Mouse (Mus musculus) intestine, postnatal 0 days (tissue): ENCODE data around the gene Figla. TPM values are rescaled to one million over a fixed set of nuclear protein-coding genes. Genes with fewer than 3 reads are reported as not detected.

Experiments
- ATAC-seq: fragments of 200-750 bp; cut with Nextera tagmentation; 2 replicates; pipeline ENCODE4 v1.8.0; 2017; ENCODE audit warnings: mild to moderate bottlenecking, moderate TSS enrichment, moderate library complexity
- H3K27ac ChIP-seq: fragments of 300-500 bp; sonication (generic); 2 replicates; pipeline ENCODE4 v1.5.1; 2014; ENCODE audit warnings: mild to moderate bottlenecking, low read depth, low read length, moderate library complexity
- H3K27me3 ChIP-seq: fragments of 300-500 bp; sonication (generic); replicated peaks from 2 replicates; pipeline ENCODE4 v1.6.1; 2014; ENCODE audit warnings: low read length, mixed read lengths; ENCODE audit not compliant: control insufficient read depth, insufficient read depth
- H3K36me3 ChIP-seq: fragments of 300-500 bp; sonication (generic); 2 replicates; pipeline ENCODE4 v1.6.1; 2014; ENCODE audit warnings: mild to moderate bottlenecking, moderate library complexity; ENCODE audit not compliant: control insufficient read depth, insufficient read depth
- H3K4me1 ChIP-seq: fragments of 300-500 bp; sonication (generic); replicated peaks from 2 replicates; pipeline ENCODE4 v1.6.1; 2014; ENCODE audit warnings: antibody characterized with exemption, low read length, mixed read lengths; ENCODE audit not compliant: control insufficient read depth, insufficient read depth
- H3K4me2 ChIP-seq: fragments of 300-500 bp; sonication (generic); replicated peaks from 2 replicates; pipeline ENCODE4 v1.6.1; 2014; ENCODE audit warnings: low read depth, mild to moderate bottlenecking, moderate library complexity
- H3K4me3 ChIP-seq: fragments of 300-500 bp; sonication (generic); 2 replicates; pipeline ENCODE4 v1.5.1; 2014; ENCODE audit warnings: low read depth, low read length
- H3K9ac ChIP-seq: fragments of 300-500 bp; sonication (generic); 2 replicates; pipeline ENCODE4 v1.6.1; 2014; ENCODE audit warnings: mild to moderate bottlenecking, low read depth, low read length
- H3K9me3 ChIP-seq: fragments of 300-500 bp; sonication (generic); 2 replicates; pipeline ENCODE4 v1.6.1; 2016; ENCODE audit warnings: mixed run types; ENCODE audit not compliant: control insufficient read depth
- CTCF ChIP-seq: sonication (generic); IDR thresholded peaks from 2 replicates; pipeline ENCODE4 v1.5.1; 2016; ENCODE audit warnings: low read depth, mild to moderate bottlenecking, control low read depth, antibody characterized with exemption, moderate library complexity
- WGBS: fragments of 180-500 bp; shearing (Covaris S2); extraction: QIAGEN DNeasy Blood & Tissue Kit; methylation state at CpG from one replicate; pipeline ENCODE4 v1.1.7; 2014; 5-methylcytosine and 5-hydroxymethylcytosine counted together
- polyA plus RNA-seq: library from polyadenylated mRNA; unstranded; fragments of >200 nt; fragmentation: Nextera tagmentation; extraction: Ambion mirVana; gene quantifications from 2 replicates; pipeline ENCODE4 v1.2.1, GENCODE M21; 2015

The Figla gene
- polyA plus RNA-seq, 1 experiment from 2014 or later: not detected

DNA sequence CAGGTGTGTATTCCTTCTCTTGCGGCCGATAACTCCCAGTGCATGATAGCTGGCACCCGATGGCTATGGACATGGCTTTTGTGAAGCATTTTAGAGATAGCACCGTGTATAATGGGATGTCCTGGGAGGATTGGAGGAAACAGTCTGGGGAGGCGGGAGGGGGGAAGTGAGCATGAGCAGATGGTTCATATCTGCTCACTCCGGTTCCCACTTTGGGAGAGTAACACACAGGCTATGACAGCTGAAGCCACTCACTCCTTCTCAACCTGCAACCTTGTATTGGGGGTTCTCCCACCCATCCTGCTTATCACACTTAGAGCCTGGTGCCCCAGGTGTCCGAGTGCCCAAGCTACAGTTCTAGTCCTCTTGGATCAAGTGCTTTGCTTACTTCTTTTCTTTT lies 54.3 kb downstream of the Figla start:
- WGBS: 77% methylated on average over 7 of the region's 7 CpGs
- H3K4me1 ChIP-seq: no peaks in the 10 kb centered on the region
- no peak overlapping the region for H3K4me3 ChIP-seq
- no peak overlapping the region for H3K9ac ChIP-seq
- no peaks in the 10 kb centered on the region for H3K27me3 ChIP-seq
- ATAC-seq: no peak
- no peak overlapping the region for H3K27ac ChIP-seq
- H3K9me3 ChIP-seq: no peaks in the 10 kb centered on the region
- H3K4me2 ChIP-seq: no peak overlapping the region
- no peak for TF ChIP-seq CTCF
- H3K36me3 ChIP-seq: no peaks in the 10 kb centered on the region

Other genes starting within 250 kb of the Figla start
- gene Nat8f6, start 195.2 kb upstream of the Figla start, polyA plus RNA-seq: 0.18 TPM in 1 of 2 replicates, not detected in the other
- 7.7 and 10.7 TPM in 2 replicates for gene Nat8f5, start 195.2 kb upstream of the Figla start, polyA plus RNA-seq
- gene Nat8, start 184.1 kb upstream of the Figla start, polyA plus RNA-seq: 50.2 and 51.8 TPM in 2 replicates
- gene Nat8f2, start 147.0 kb upstream of the Figla start, polyA plus RNA-seq: 0.16 and 0.38 TPM in 2 replicates
- gene Nat8f4, start 111.3 kb upstream of the Figla start, polyA plus RNA-seq: 38.7 and 41.4 TPM in 2 replicates
- 61.3 and 65.1 TPM in 2 replicates for gene Tprkb, start 104.3 kb upstream of the Figla start, polyA plus RNA-seq
- gene Nat8f1, start 100.5 kb upstream of the Figla start, polyA plus RNA-seq: 18.1 and 19.0 TPM in 2 replicates
- gene Dusp11, start 54.5 kb upstream of the Figla start, polyA plus RNA-seq: 37.1 and 39.9 TPM in 2 replicates
- 2.0 and 2.1 TPM in 2 replicates for gene Add2, start 12.5 kb downstream of the Figla start, polyA plus RNA-seq
- gene Tgfa, start 179.1 kb downstream of the Figla start, polyA plus RNA-seq: 7.5 and 8.4 TPM in 2 replicates